Mouse (Mus musculus) forebrain, postnatal 0 days (tissue): ENCODE measurements around the gene Slc5a1. TPM values are rescaled to one million over a fixed set of nuclear protein-coding genes. Genes with fewer than 3 reads are reported as not detected.
A peak's percentile ranks its signal among the peaks of the same experiment; 100 is the strongest.

ENCODE experiments used
- ATAC-seq: fragments of 200-750 bp; cut with Nextera tagmentation; 2 replicates; pipeline ENCODE4 v1.8.0; 2017; ENCODE audit warnings: mild to moderate bottlenecking, moderate library complexity
- DNase-seq: peaks from one replicate; pipeline ENCODE4 v3.0.0-alpha.2; 2015
- H3K27ac ChIP-seq: fragments of 300-500 bp; sonication (generic); 2 replicates; pipeline ENCODE4 v1.5.1; 2014; ENCODE audit warnings: low read depth, mild to moderate bottlenecking, antibody characterized with exemption, low read length, moderate library complexity, mixed read lengths
- H3K27me3 ChIP-seq: fragments of 300-500 bp; sonication (generic); 2 replicates; pipeline ENCODE4 v1.6.1; 2014; ENCODE audit warnings: mild to moderate bottlenecking, low read length, mixed read lengths; ENCODE audit not compliant: insufficient read depth
- H3K36me3 ChIP-seq: fragments of 300-500 bp; sonication (generic); 2 replicates; pipeline ENCODE4 v1.6.1; 2014; ENCODE audit warnings: mild to moderate bottlenecking, moderate library complexity; ENCODE audit not compliant: insufficient read depth
- H3K4me1 ChIP-seq: fragments of 300-500 bp; sonication (generic); 2 replicates; pipeline ENCODE4 v1.6.1; 2014; ENCODE audit warnings: antibody characterized with exemption; ENCODE audit not compliant: insufficient read depth
- H3K4me2 ChIP-seq: fragments of 300-500 bp; sonication (generic); 2 replicates; pipeline ENCODE4 v1.6.1; 2014; ENCODE audit warnings: low read depth, mild to moderate bottlenecking, moderate library complexity
- H3K4me3 ChIP-seq: fragments of 300-500 bp; sonication (generic); 2 replicates; pipeline ENCODE4 v1.5.1; 2014; ENCODE audit warnings: low read depth, low read length, mixed read lengths
- H3K9ac ChIP-seq: fragments of 300-500 bp; sonication (generic); 2 replicates; pipeline ENCODE4 v1.6.1; 2014; ENCODE audit warnings: mild to moderate bottlenecking
- H3K9me3 ChIP-seq: fragments of 300-500 bp; sonication (generic); 2 replicates; pipeline ENCODE4 v1.6.1; 2016; ENCODE audit warnings: low read length
- CTCF ChIP-seq: sonication (generic); IDR thresholded peaks from 2 replicates; pipeline ENCODE4 v1.5.1; 2016; ENCODE audit warnings: antibody characterized with exemption, control low read depth, low read depth
- WGBS: fragments of 180-500 bp; shearing (Covaris S2); extraction: QIAGEN DNeasy Blood & Tissue Kit; methylation state at CpG from one replicate; pipeline ENCODE4 v1.1.7; 2014; 5-methylcytosine and 5-hydroxymethylcytosine counted together
- polyA plus RNA-seq: library from polyadenylated mRNA; unstranded; fragments of >200 nt; fragmentation: Nextera tagmentation; extraction: Ambion mirVana; gene quantifications from 2 replicates; pipeline ENCODE4 v1.2.1, GENCODE M21; 2015
- total RNA-seq: library from RNA; depleted of rRNA; stranded (reverse); fragments of >200 nt; gene quantifications from 2 replicates; pipeline ENCODE4 v1.2.3, GENCODE M21; 2014; rRNA removed

Gene Slc5a1
- total RNA-seq (0.43 TPM in 1 of 2 replicates, not detected in the other), polyA plus RNA-seq (0.07 TPM in 1 of 2 replicates, not detected in the other)

DNA sequence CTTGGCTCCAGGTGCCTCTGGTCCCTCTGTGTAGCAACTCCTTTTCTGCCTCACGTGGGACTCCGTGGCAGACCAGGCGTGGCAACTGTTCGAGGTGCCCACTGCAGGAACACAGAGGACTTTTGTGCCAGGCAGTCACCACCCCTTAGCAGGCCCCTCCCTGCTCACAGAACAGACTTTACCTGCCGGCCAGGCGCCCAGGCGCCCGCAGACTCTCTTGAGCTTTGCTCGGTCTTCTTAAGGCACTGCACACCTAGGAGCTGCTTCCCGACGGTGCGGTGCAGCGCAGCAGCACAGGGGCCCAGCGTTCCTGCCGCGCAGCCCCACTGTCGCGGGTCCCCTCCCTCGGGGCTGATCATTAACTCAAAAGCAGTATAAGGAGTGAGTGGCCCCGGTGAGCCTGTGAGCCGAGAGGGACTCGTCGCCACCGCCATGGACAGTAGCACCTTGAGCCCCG is at the start of gene Slc5a1:
TSS of gene Slc5a1 (plus strand) at position 195 of the 457 bp plus-strand sequence.
- ATAC-seq, result no peak
- Histone ChIP-seq H3K27ac (no peak within 1 kb of the TSS), H3K4me3 (no peak within 1 kb of the TSS), H3K36me3 (no peaks in the 10 kb centered on the region), H3K27me3 (peaks cover 13% of the 10 kb centered on the region), H3K9ac (no peak within 1 kb of the TSS), H3K4me1 (no peaks in the 10 kb centered on the region), H3K4me2 (peak within 1 kb of the TSS; percentile 26; the same call in 1 of the 2 replicates), H3K9me3 (no peaks in the 10 kb centered on the region)
- no peak for DNase-seq
- WGBS, result 18% methylated on average over 25 of the region's 25 CpGs
- TF ChIP-seq CTCF, result no peak

GRCm38 (mm10) chr5:33056126-33056765 is 47.8 kb upstream of the Slc5a1 start:
- H3K36me3 ChIP-seq, result no peaks in the 10 kb centered on the region
- no peak overlapping the region for H3K4me2 ChIP-seq
- no peaks in the 10 kb centered on the region for H3K4me1 ChIP-seq
- no peaks in the 10 kb centered on the region for H3K27me3 ChIP-seq
- no peak overlapping the region for H3K4me3 ChIP-seq
- no peak overlapping the region for H3K9ac ChIP-seq
- no peak overlapping the region for H3K27ac ChIP-seq
- no peak for TF ChIP-seq CTCF
- WGBS, result 84% methylated on average over 10 of the region's 10 CpGs
- no peak for DNase-seq
- no peaks in the 10 kb centered on the region for H3K9me3 ChIP-seq
- no peak for ATAC-seq

DNA sequence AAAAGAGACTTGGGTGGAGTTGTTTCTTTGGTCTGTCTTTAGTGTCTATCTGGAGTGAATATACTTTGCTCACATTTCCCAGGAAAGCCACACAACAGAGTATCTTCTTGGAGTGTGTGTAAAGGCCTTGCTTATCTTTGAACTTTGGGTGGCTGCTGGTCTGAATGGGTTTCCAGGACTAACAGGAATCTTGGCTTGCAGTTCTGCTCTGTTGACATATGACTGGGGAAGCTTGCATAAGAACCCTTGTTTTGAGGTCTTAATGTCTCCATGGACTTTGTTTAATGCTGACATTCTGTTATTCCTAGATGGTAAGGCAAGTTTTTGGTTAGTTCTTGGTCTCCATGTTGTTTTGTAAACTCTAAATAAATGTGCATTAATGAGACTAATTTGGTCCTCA is 33.9 kb upstream of the Slc5a1 start:
- H3K4me1 ChIP-seq, result no peaks in the 10 kb centered on the region
- H3K4me3 ChIP-seq, result no peak overlapping the region
- DNase-seq (no peak), ATAC-seq (no peak)
- H3K9ac ChIP-seq, result no peak overlapping the region
- H3K9me3 ChIP-seq, result no peaks in the 10 kb centered on the region
- no peak for TF ChIP-seq CTCF
- H3K4me2 ChIP-seq, result no peak overlapping the region
- no peaks in the 10 kb centered on the region for H3K36me3 ChIP-seq
- no peak overlapping the region for H3K27ac ChIP-seq
- no peaks in the 10 kb centered on the region for H3K27me3 ChIP-seq

DNA sequence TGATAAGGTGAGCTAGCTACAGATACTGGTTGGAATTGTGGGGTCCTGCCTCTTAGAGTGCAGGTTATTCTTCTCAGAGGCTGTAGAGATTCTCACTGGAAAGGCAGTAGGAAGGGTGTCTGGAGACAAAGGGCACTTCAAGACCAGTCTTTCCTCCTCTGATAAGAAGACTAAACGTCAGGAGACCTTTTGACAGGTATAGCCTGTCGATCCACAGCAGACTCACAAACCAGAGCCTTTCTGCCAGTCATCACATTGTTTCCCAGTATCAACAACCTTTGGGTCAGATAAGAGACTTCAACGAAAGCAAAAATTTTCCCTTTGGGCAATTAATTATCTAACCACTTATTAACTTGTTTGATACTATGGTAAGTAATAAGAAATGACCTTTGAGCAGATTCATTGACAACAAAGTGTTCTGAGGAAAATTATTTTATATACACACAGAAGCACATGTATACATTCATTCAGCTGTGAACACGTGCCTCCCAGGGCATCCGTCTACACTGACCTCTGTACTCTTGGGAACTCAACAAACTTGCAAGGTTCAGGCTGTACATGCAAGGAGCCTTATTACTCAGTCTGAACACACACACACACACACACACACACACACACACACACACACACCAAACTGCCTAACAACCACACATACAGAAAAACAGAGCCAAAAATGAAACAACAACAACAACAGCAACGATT is 27.4 kb upstream of the Slc5a1 start:
- H3K9me3 ChIP-seq, result no peaks in the 10 kb centered on the region
- H3K9ac ChIP-seq, result no peak overlapping the region
- WGBS, result 85% methylated on average over 6 of the region's 6 CpGs
- no peak overlapping the region for H3K4me2 ChIP-seq
- H3K36me3 ChIP-seq, result no peaks in the 10 kb centered on the region
- ATAC-seq (no peak), DNase-seq (no peak)
- no peak for TF ChIP-seq CTCF
- H3K4me3 ChIP-seq, result no peak overlapping the region
- no peak overlapping the region for H3K27ac ChIP-seq
- H3K27me3 ChIP-seq, result no peaks in the 10 kb centered on the region
- H3K4me1 ChIP-seq, result no peaks in the 10 kb centered on the region

GRCm38 (mm10) chr5:33082896-33083295 is 21.1 kb upstream of the Slc5a1 start:
- no peak for DNase-seq
- no peak overlapping the region for H3K27ac ChIP-seq
- no peaks in the 10 kb centered on the region for H3K27me3 ChIP-seq
- ATAC-seq, result no peak
- no peak overlapping the region for H3K4me2 ChIP-seq
- H3K9ac ChIP-seq, result no peak overlapping the region
- 86% methylated on average over 1 of the region's 1 CpGs for WGBS
- H3K4me3 ChIP-seq, result no peak overlapping the region
- H3K4me1 ChIP-seq, result no peaks in the 10 kb centered on the region
- H3K9me3 ChIP-seq, result no peaks in the 10 kb centered on the region
- no peaks in the 10 kb centered on the region for H3K36me3 ChIP-seq
- no peak for TF ChIP-seq CTCF

GRCm38 (mm10) chr5:33084599-33084998 is 19.4 kb upstream of the Slc5a1 start:
- H3K9me3 ChIP-seq, result no peaks in the 10 kb centered on the region
- H3K27me3 ChIP-seq, result no peaks in the 10 kb centered on the region
- no peak for DNase-seq
- no peaks in the 10 kb centered on the region for H3K36me3 ChIP-seq
- ATAC-seq, result no peak
- no peak for TF ChIP-seq CTCF
- H3K9ac ChIP-seq, result no peak overlapping the region
- no peaks in the 10 kb centered on the region for H3K4me1 ChIP-seq
- no peak overlapping the region for H3K27ac ChIP-seq
- 86% methylated on average over 5 of the region's 5 CpGs for WGBS
- no peak overlapping the region for H3K4me3 ChIP-seq
- no peak overlapping the region for H3K4me2 ChIP-seq

- no peak for TF ChIP-seq CTCF
- Histone ChIP-seq H3K9ac (no peak overlapping the region), H3K4me3 (no peak overlapping the region), H3K27ac (no peak overlapping the region), H3K27me3 (no peaks in the 10 kb centered on the region), H3K4me2 (no peak overlapping the region), H3K9me3 (no peaks in the 10 kb centered on the region), H3K36me3 (no peaks in the 10 kb centered on the region), H3K4me1 (no peaks in the 10 kb centered on the region)
- DNase-seq (no peak), ATAC-seq (no peak)
- 90% methylated on average over 6 of the region's 6 CpGs for WGBS
Measured at GRCm38 (mm10) chr5:33091342-33091741, 12.7 kb upstream of the Slc5a1 start.
